Mouse (Mus musculus) CD4-positive, CD25-positive, alpha-beta regulatory T cell, adult 9 weeks (primary cell): ENCODE results near the gene Vmn2r80. TPM values are rescaled to one million over a fixed set of nuclear protein-coding genes. Genes with fewer than 3 reads are reported as not detected.

Source experiments
- polyA plus RNA-seq: library from polyadenylated mRNA; unstranded; fragments of 100-300 nt; shearing (Covaris generic); gene quantifications from one replicate; pipeline ENCODE4 v1.2.1, GENCODE M21; 2017

Gene Vmn2r80
- polyA plus RNA-seq: not detected

DNA sequence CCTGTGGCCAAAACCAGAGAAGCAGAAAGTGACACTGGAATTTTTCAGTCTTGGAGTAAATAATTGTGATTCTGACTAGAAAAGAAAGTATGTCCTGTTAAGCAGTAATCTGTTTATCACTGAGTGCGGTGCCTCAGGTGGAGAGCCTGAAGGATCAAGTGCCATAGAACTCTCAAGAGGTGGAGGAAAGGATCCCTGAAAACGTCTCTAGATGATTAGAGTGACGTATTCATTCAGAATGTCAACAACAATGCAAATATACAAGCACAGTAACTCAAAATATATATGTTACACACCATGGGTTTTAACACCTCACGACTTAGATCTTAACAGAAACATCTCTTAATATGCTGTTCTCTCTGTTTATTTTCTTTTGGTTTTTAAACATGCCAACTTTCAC lies at the start of gene Vmn2r80:
Gene Vmn2r80 (plus strand): TSS at position 301 of the 400 bp plus-strand sequence.

Other genes starting within 250 kb of the Vmn2r80 start
- gene Olfr1354, start 235.6 kb upstream of the Vmn2r80 start, polyA plus RNA-seq: not detected
- not detected for gene Olfr8, start 198.1 kb upstream of the Vmn2r80 start, polyA plus RNA-seq
- not detected for gene Olfr1353, start 185.5 kb upstream of the Vmn2r80 start, polyA plus RNA-seq
- not detected for gene Olfr1352, start 167.7 kb upstream of the Vmn2r80 start, polyA plus RNA-seq
- gene Olfr1351, start 136.3 kb upstream of the Vmn2r80 start, polyA plus RNA-seq: not detected
- not detected for gene Olfr57, start 120.0 kb upstream of the Vmn2r80 start, polyA plus RNA-seq
- 33.3 TPM for gene 2610008E11Rik, start 51.2 kb upstream of the Vmn2r80 start, polyA plus RNA-seq
- gene Vmn2r81, start 98.9 kb downstream of the Vmn2r80 start, polyA plus RNA-seq: not detected
- gene Vmn2r82, start 207.8 kb downstream of the Vmn2r80 start, polyA plus RNA-seq: not detected